Mouse (Mus musculus) erythroid progenitor cell, adult 5-6 weeks (primary cell): ENCODE measurements around the gene Ikbip. TPM values are rescaled to one million over a fixed set of nuclear protein-coding genes. Genes with fewer than 3 reads are reported as not detected.

Experiments used
- ATAC-seq: replicated peaks from 2 replicates; pipeline ENCODE4 v1.8.0; 2016; ENCODE audit warnings: moderate number of reproducible peaks, mild to moderate bottlenecking, moderate TSS enrichment, inconsistent platforms; ENCODE audit not compliant: poor library complexity, low FRiP score, severe bottlenecking
- total RNA-seq, 2 experiments: library from RNA; stranded (forward) in 1 of 2; stranded (reverse) in 1 of 2; fragments of 150-400 nt in 1 of 2; fragments of 186-747, 209-891 nt in 1 of 2; gene quantifications; 2 replicates each; pipeline versions ENCODE4 v1.2.3 to v1.2.4; 2015 to 2017; ENCODE audit warnings: low replicate concordance in 2 of 2

Ikbip gene
- total RNA-seq, 2 experiments from 2014 or later = 3.3 to 3.4 TPM

GRCm38 (mm10) chr10:91105981-91106380 is 23.2 kb downstream of the Ikbip start:
- ATAC-seq = no peak

GRCm38 (mm10) chr10:91109841-91110240 is 27.1 kb downstream of the Ikbip start:
- no peak for ATAC-seq

GRCm38 (mm10) chr10:91116958-91117357 is 34.2 kb downstream of the Ikbip start:
- ATAC-seq = no peak

GRCm38 (mm10) chr10:91122646-91123045 is 39.9 kb downstream of the Ikbip start:
- no peak for ATAC-seq

- peak; percentile 67 for ATAC-seq
Measured at GRCm38 (mm10) chr10:91123281-91123827, 40.6 kb downstream of the Ikbip start.

GRCm38 (mm10) chr10:91123828-91124822 is 41.4 kb downstream of the Ikbip start, which contains the start of gene Slc25a3:
Gene Slc25a3, minus strand, starts transcription at chr10:91124059.
- peak; percentile 98 for ATAC-seq

DNA sequence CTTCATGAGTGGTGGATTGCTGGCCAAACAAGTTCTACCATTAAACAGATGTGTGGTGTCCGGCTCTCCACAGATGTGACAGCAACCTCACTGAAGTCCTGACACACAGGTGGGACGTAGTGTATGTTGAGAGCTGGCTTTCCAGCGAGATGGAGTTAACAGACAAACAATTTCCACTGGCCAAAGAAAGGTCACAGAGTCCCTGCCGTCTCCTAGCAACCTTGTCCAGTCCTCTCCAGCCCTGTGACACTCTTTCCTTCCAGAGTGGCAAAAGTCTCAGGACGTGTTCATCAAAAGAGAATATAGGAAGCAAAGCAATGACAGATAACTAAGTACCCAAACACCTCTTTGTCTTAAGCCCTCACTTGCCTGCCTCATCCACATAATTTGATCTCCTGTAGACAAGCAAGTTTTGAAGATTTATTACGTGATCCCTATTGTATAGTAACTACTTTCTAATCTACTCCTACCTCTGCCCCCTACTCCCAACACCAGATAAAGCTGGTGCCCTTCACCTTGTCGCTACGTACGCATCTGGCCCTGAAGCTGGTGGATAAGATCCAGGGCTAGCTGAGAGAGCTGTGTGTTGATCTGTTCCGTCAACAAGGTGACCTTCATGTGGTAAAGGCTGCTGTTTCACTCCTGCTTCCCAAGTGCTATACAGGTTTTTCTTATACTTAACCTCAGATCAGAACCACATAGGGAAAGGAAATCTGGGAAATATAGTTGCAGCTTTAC is 44.0 kb downstream of the Ikbip start:
- no peak for ATAC-seq

- no peak for ATAC-seq
Measured at GRCm38 (mm10) chr10:91127395-91127794, 44.7 kb downstream of the Ikbip start.

- no peak for ATAC-seq
Measured at GRCm38 (mm10) chr10:91128551-91129160, 45.9 kb downstream of the Ikbip start.

DNA sequence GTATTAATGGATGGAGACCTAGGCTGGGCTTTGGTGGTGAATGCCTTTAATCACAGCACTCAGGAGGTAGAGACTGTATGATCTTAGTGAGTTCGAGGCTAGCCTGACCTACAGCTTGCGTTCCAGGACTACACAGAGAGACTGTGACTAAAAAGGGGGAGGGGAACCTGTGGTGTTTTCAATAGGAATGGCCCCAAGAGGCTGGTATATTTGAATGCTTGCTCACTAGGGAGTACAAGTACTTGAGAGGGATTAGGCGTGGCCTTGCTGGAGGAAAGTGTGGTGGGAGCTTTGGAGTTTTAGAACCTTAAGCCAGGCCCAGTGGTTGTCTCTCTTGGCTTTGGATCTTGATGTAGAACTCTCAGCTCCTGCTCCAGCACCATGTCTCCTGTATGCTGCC is 48.1 kb downstream of the Ikbip start:
- ATAC-seq = no peak

- ATAC-seq = no peak
Measured at GRCm38 (mm10) chr10:91131565-91131964, 48.8 kb downstream of the Ikbip start.

DNA sequence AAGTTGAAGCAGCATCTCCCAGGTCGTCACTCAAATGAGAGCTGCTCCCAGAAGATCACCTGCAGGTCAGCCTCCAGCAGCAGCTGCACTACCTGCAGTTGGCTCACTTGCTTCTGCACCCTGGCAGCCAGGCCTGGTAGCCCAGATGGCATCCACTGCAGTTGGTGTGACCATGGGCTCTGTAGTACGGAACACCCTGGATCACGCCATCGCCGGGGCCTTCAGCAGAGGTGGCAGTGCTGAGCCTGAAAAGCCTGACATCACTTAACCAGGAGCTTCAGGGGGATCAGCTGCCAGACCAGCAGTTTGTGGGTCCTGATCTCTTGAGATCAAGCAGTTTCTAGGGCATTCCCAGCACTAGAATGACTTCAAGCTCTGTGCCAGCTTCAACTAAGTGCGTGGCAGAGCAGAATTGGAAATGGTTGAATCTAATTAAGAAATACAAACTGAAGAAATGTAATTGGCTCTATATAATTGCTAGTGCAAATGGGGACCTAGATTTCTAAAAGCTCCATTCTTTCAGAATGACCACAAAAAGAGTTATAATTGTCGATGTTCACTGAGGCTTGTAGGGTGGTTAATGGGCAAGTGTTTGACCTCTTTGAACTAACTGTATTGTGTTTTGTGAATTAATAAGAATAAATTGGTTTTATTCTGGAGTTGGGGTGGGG is 52.7 kb downstream of the Ikbip start:
- ATAC-seq = no peak

DNA sequence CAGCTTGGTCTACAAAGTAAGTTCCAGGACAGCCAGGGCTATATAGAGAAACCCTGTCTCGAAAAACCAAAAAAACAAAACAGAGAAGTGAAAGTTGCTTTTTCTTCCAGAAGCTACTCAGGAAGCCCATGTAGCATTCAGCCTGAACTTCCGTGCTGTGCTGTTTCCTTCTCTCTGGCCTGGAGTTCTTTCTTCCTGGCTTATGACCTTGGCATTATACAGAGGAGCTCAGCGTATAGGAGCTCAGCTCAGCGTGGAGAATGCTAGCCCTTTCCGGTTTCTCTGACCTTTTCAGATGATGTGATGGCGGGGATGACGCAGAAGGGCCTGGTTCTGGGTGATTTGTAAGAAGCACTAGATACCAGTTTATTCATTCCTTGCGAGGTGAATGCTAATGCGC is 54.7 kb downstream of the Ikbip start:
- no peak for ATAC-seq

DNA sequence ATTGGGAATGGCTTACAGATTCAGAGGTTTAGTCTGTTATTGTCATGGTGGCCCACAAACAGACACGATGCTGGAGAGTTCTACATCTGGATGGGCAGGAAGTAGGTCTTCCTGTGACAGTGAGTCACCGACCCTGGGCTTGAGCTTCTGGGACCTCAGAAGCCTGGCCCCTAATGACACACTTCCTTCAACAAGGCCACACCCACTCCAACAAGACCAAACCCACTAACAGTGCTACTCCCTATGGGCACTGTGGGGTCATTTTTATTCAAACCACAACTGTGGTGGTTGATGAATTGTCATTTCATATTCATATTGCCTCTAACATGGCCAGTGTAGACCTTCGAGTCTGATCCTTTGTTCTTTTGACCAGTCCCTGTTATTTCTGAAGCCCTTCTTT is 55.6 kb downstream of the Ikbip start:
- ATAC-seq = no peak

- no peak for ATAC-seq
Measured at GRCm38 (mm10) chr10:91139148-91139766, 56.5 kb downstream of the Ikbip start.

DNA sequence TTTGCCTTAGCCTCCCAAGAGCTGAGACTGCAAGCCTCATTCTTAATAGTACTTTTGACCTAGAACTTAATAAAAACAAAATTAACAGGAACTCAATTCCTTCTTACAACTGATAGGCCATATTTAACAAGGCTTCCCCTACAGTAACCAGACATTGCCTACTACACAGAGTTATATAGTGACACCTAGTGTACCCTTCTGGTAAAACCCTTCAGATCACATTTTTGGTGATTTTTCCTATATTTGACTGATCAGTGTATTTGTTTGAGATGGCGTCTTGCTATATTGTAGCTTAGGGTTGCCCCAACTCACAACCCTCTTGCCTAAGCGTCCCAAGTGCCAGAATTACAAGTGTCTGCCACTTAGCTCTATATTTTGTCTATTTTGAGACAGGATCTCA is 58.8 kb downstream of the Ikbip start:
- ATAC-seq = 0 out of 2 replicates have a peak, but pooled peaks have one; percentile 52

DNA sequence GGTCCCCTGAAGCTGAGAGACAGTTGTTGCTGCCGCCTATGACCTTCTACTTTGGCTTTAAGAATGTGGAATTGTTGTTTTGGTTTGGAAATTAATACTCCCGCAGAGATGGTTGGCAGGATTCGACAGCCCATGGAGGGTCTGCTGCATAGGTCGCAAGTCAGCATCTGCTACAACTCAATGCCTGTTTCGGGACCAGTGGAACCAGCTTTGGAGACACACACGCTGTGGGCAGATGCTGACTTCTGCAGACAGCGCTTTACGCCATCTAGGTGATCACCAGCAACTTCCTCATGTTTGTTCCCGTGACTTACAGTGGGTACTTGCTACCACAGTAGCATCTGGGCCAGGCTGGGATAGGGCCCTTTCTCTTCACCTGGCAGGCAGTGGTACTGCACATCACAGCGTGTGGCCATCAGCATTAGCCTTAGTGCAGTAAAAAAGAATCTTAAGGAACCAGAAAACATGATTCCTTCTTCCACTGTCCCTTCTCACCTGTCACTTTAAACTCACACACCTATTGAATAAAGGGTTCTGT is 60.0 kb downstream of the Ikbip start:
- no peak for ATAC-seq

DNA sequence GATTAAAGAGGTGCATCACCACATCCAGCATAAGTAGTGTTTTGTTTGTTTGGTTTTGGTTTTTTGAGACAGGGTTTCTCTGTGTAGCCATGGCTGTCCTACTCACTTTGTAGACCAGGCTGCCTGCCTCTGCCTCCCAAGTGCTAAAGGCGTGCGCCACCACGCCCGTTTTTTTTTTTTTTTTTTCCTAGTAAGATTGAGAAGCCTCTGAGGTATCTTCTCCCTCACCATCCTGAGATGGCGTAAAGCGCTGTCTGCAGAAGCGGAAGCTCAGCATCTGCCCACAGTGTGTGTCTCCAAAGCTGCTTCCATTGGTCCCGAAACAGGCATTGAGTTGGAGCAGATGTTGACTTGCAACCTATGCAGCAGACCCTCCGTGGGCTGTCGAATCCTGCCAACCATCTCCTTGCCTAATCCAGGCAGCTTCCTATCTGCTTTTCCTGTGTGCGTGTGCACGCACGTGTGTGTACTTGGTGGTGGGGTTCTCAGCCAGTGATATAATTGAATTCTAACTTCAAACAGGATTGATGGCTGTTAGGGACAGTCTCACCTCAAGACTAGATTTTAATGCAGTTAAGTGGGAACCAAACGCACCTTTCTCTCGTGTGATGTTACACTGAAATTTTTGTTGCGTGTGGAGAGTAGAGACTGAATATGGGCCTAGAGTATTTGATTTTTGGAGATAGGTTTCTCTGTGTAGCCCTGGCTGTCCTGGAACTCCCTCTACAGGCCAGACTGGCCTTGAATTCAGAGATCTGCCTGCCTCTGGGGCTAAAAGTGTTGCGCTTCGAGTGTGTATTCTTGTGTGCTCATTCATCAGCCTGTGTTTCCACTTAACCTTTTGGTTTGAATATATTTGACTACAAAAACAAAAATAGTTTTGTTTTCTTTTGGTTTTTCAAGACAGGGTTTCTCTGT is 60.8 kb downstream of the Ikbip start:
- no peak for ATAC-seq
